ENCODE assay signal across 9 mouse cellular contexts in genomic region chr5:53525305-53526069, GRCm38 (mm10). TPM values are rescaled to one million over a fixed set of nuclear protein-coding genes. Genes with fewer than 3 reads are reported as not detected.
DNase-seq lines count a peak whose midpoint lies in the region; ATAC-seq and TF ChIP-seq lines count a peak whose summit lies in the region.
"Had no signal": no experiment of that assay in that cellular context is flagged by ENCODE, and none has a peak within 500 bp of the region (broad histone marks: within the 10 kb centered on the region; RNA-seq: fewer than 3 reads in every experiment).

No protein-coding gene starts in this region.

- WGBS in hindbrain, embryonic 13.5 days, result 13% methylated on average over 20 of the region's 20 CpGs
- WGBS in limb, embryonic 15.5 days, result 74% methylated on average over 20 of the region's 20 CpGs

- H3K4me3 ChIP-seq in E14TG2a.4 (replicated peaks; ENCODE audit: low read length), result peak overlapping the region; percentile 68
- peak overlapping the region; percentile 15; the same call in 1 of the 2 replicates for H3K4me3 ChIP-seq in hindbrain, embryonic 13.5 days
- no peak overlapping the region for H3K4me3 ChIP-seq in limb, embryonic 15.5 days

- no peaks in the 10 kb centered on the region for H3K9me3 ChIP-seq in E14TG2a.4 (ENCODE audit: low read length)
- no peaks in the 10 kb centered on the region for H3K9me3 ChIP-seq in hindbrain, embryonic 13.5 days
- H3K9me3 ChIP-seq in limb, embryonic 15.5 days, result no peaks in the 10 kb centered on the region

- peaks cover 33% of the 10 kb centered on the region for H3K4me1 ChIP-seq in E14TG2a.4 (replicated peaks; ENCODE audit: low read depth, low read length)
- H3K4me1 ChIP-seq in hindbrain, embryonic 13.5 days (replicated peaks), result peaks cover 28% of the 10 kb centered on the region
- peaks cover 38% of the 10 kb centered on the region for H3K4me1 ChIP-seq in limb, embryonic 15.5 days

- H3K9ac ChIP-seq in hindbrain, embryonic 13.5 days, result peak overlapping the region; percentile 49; the same call in 1 of the 2 replicates
- H3K9ac ChIP-seq in limb, embryonic 15.5 days, result no peak overlapping the region
- H3K9ac ChIP-seq: lung, embryonic 14.5 days had no signal

- H3K27me3 ChIP-seq in E14TG2a.4 (ENCODE audit: insufficient read depth, low read length), result peaks cover 11% of the 10 kb centered on the region
- no peaks in the 10 kb centered on the region for H3K27me3 ChIP-seq in hindbrain, embryonic 13.5 days
- H3K27me3 ChIP-seq in limb, embryonic 15.5 days, result no peaks in the 10 kb centered on the region

- peak; percentile 64 to 65 for DNase-seq in cerebellum, postnatal 36 days
- peak; percentile 72 for DNase-seq in telencephalon, adult 2 months (ENCODE audit: low read depth, low spot score)
- DNase-seq in heart, adult 18-20 months, result no peak
- no peak for DNase-seq in ovary, adult 18-20 months (ENCODE audit: low spot score)
- DNase-seq: lung, embryonic 14.5 days had no signal

- H3K4me2 ChIP-seq in hindbrain, embryonic 13.5 days, result peak overlapping the region; percentile 43
- no peak overlapping the region for H3K4me2 ChIP-seq in limb, embryonic 15.5 days
- H3K4me2 ChIP-seq: lung, embryonic 14.5 days had no signal

- peak overlapping the region; percentile 60 for H3K27ac ChIP-seq in hindbrain, embryonic 13.5 days
- peak overlapping the region; percentile 50; the same call in 1 of the 2 replicates for H3K27ac ChIP-seq in limb, embryonic 15.5 days

- TF ChIP-seq CTCF in E14TG2a.4 (conservative IDR thresholded peaks at IDR 0.05; ENCODE audit: low read length), result no peak

- H3K36me3 ChIP-seq in E14TG2a.4 (ENCODE audit: insufficient read depth, low read length), result no peaks in the 10 kb centered on the region
- H3K36me3 ChIP-seq in hindbrain, embryonic 13.5 days, result no peaks in the 10 kb centered on the region
- H3K36me3 ChIP-seq in limb, embryonic 15.5 days, result no peaks in the 10 kb centered on the region

- ATAC-seq in hindbrain, embryonic 13.5 days (ENCODE audit: low FRiP score), result peak; percentile 76
- no peak; the same call in 1 of the 2 replicates for ATAC-seq in limb, embryonic 15.5 days (ENCODE audit: insufficient number of reproducible peaks, low FRiP score, low TSS enrichment, low read depth)
- no peak for ATAC-seq in inflammation-experienced regulatory T-cells, adult 6 months

RNA-seq across cellular contexts. Expression of gene Rbpj, which starts 59.5 kb away (rescaled TPM):
- polyA plus RNA-seq in hindbrain, embryonic 13.5 days (2015; fragmentation: Nextera tagmentation; extraction: Ambion mirVana), result 38.1 and 39.9 TPM in 2 replicates
- polyA plus RNA-seq in limb, embryonic 15.5 days (2015; fragmentation: Nextera tagmentation; extraction: Ambion mirVana), result 35.6 and 36.5 TPM in 2 replicates
- total RNA-seq in heart, adult 18-20 months (2021), result 10 to 100 TPM; 17.5 to 22.4 TPM
- polyA plus RNA-seq in inflammation-experienced regulatory T-cells, adult 6 months (2017; shearing (Covaris generic)), result 10 to 100 TPM; 52.1 to 67.1 (median 63.0) TPM

Comparison
In these comparisons a context has a peak if more than half of its experiments do, and no peak if none do; other contexts are left out.
1. DNase-seq: peak in cerebellum, postnatal 36 days (2 of 2) and telencephalon, adult 2 months (single experiment); none in heart, adult 18-20 months (0 of 2) and ovary, adult 18-20 months (single experiment).